Mouse (Mus musculus): ENCODE results near the gene Clpsl2.

DNA sequence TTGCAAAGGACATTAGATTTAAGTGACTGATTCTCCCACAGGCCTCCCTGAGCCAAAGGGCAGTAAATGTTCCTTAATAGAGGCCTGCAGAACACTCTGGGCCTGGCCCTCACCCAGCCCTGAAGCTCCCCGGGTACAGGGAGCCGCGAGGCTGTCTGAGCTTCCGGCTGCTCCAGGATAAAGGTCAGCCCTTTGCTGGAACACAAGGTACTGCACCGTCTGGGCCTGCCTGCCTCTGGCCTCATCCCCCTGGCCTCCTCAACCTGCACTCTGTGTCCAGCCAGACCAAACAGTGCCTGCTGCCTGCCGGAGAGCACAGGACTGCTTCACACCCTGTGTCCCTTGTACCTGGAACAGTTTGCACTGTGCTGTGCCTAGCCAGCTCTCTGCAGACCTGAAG lies 36.5 kb upstream of the Clpsl2 start:
- TF ChIP-seq POLR2A (IDR thresholded peaks at IDR 0.05; ENCODE audit: insufficient read depth, low read depth, low read length) = no peak
- TF ChIP-seq CTCF (IDR thresholded peaks at IDR 0.05; ENCODE audit: insufficient read depth, low read depth, low read length) = no peak
